Comparison of ENCODE assay signal across 24 mouse cellular contexts in genomic region chr7:16455016-16455415, GRCm38 (mm10). TPM values are rescaled to one million over a fixed set of nuclear protein-coding genes. Genes with fewer than 3 reads are reported as not detected.
DNase-seq lines count a peak whose midpoint lies in the region; ATAC-seq and TF ChIP-seq lines count a peak whose summit lies in the region.
"Had no signal": no experiment of that assay in that cellular context is flagged by ENCODE, and none has a peak within 500 bp of the region (broad histone marks: within the 10 kb centered on the region; RNA-seq: fewer than 3 reads in every experiment).

No protein-coding gene starts in this region.

- no peak overlapping the region for H3K27ac ChIP-seq in lung, postnatal 0 days (ENCODE audit: low read length)
- H3K27ac ChIP-seq: embryonic facial prominence, embryonic 13.5 days; embryonic facial prominence, embryonic 15.5 days; forebrain, embryonic 10.5 days; forebrain, embryonic 12.5 days had no signal

- peaks cover 30% of the 10 kb centered on the region for H3K4me1 ChIP-seq in megakaryocyte, embryonic 14.5 days
- H3K4me1 ChIP-seq in lung, postnatal 0 days (ENCODE audit: insufficient read depth, low read depth, low read length), result 0 out of 2 replicates have a peak, but pooled peaks cover 5% of the 10 kb centered on the region

- no peak overlapping the region for H3K4me2 ChIP-seq in lung, postnatal 0 days (replicated peaks; ENCODE audit: low read depth, low read length)
- H3K4me2 ChIP-seq: embryonic facial prominence, embryonic 13.5 days; embryonic facial prominence, embryonic 15.5 days; forebrain, embryonic 12.5 days had no signal

- peak overlapping the region; percentile 23 for H3K4me3 ChIP-seq in megakaryocyte, embryonic 14.5 days (replicated peaks)
- no peak overlapping the region for H3K4me3 ChIP-seq in lung, postnatal 0 days (ENCODE audit: low read depth, low read length)
- H3K4me3 ChIP-seq: embryonic facial prominence, embryonic 13.5 days; embryonic facial prominence, embryonic 15.5 days; erythroblast, embryonic 14.5 days; forebrain, embryonic 10.5 days; forebrain, embryonic 12.5 days had no signal

- H3K9me3 ChIP-seq in megakaryocyte, embryonic 14.5 days, result peaks cover 6% of the 10 kb centered on the region
- no peaks in the 10 kb centered on the region for H3K9me3 ChIP-seq in lung, postnatal 0 days (ENCODE audit: low read length)
- H3K9me3 ChIP-seq: embryonic facial prominence, embryonic 15.5 days; forebrain, embryonic 12.5 days; G1E had no signal

- H3K27me3 ChIP-seq in megakaryocyte, embryonic 14.5 days (replicated peaks), result no peaks in the 10 kb centered on the region
- H3K27me3 ChIP-seq in lung, postnatal 0 days (replicated peaks; ENCODE audit: insufficient read depth, low read length), result no peaks in the 10 kb centered on the region
- H3K27me3 ChIP-seq: embryonic facial prominence, embryonic 13.5 days; embryonic facial prominence, embryonic 15.5 days; Patski had no signal

- peaks cover 47% of the 10 kb centered on the region for H3K36me3 ChIP-seq in megakaryocyte, embryonic 14.5 days (replicated peaks; ENCODE audit: low read length)
- no peaks in the 10 kb centered on the region for H3K36me3 ChIP-seq in lung, postnatal 0 days (ENCODE audit: insufficient read depth, low read length)

- 94% methylated on average over 14 of the region's 14 CpGs for WGBS in lung, postnatal 0 days

- no peak for ATAC-seq in megakaryocyte, adult 5-6 weeks (ENCODE audit: poor library complexity, severe bottlenecking)
- no peak for ATAC-seq in lung, postnatal 0 days
- ATAC-seq: forebrain, embryonic 14.5 days; forebrain, embryonic 16.5 days; Patski had no signal

- H3K9ac ChIP-seq in lung, postnatal 0 days (replicated peaks; ENCODE audit: low read depth), result no peak overlapping the region
- H3K9ac ChIP-seq: embryonic facial prominence, embryonic 13.5 days; embryonic facial prominence, embryonic 15.5 days; forebrain, embryonic 12.5 days had no signal

- no peak for TF ChIP-seq EP300 in lung, postnatal 0 days (IDR thresholded peaks at IDR 0.05)

- DNase-seq in cerebellum, adult 9-11 months, result peak; percentile 53
- no peak for DNase-seq in cerebellum, adult 11 months
- DNase-seq in ZHBTc4 (ENCODE audit: low read depth, low spot score), result peak; percentile 28
- no peak for DNase-seq in lung, postnatal 0 days (ENCODE audit: low spot score)
- DNase-seq: adrenal gland, adult 2 months; adrenal gland, postnatal 10 days; adrenal gland, postnatal 25 days; cerebellum, adult 2 months; cerebellum, adult 9-10 months; cerebellum, postnatal 14 days; cerebellum, postnatal 36 days; embryo, embryonic 11 days had no signal

- TF ChIP-seq CTCF in lung, postnatal 0 days (IDR thresholded peaks at IDR 0.05), result no peak

RNA-seq across cellular contexts. Expression of gene Tmem160, which starts 2.4 kb away (rescaled TPM):
- 185 and 233 TPM in 2 replicates for polyA plus RNA-seq in megakaryocyte, embryonic 14.5 days (2012; ENCODE audit: insufficient read depth, low replicate concordance)
- total RNA-seq in megakaryocyte, adult 5-6 weeks (2015), result 24.2 and 33.1 TPM in 2 replicates
- 10.7 and 12.8 TPM in 2 replicates for total RNA-seq in megakaryocyte, adult 5-6 weeks (2017)
- 81.0 and 87.9 TPM in 2 replicates for polyA plus RNA-seq in lung, postnatal 0 days (2015; fragmentation: Nextera tagmentation; extraction: Ambion mirVana)

RNA-seq across cellular contexts. Expression of gene Npas1, which starts 22.5 kb away (rescaled TPM):
- polyA plus RNA-seq in megakaryocyte, embryonic 14.5 days (2012; ENCODE audit: insufficient read depth, low replicate concordance), result not detected in 2 replicates
- total RNA-seq in megakaryocyte, adult 5-6 weeks (2015), result not detected in 2 replicates
- total RNA-seq in megakaryocyte, adult 5-6 weeks (2017), result not detected in 2 replicates
- 0.17 and 0.18 TPM in 2 replicates for polyA plus RNA-seq in lung, postnatal 0 days (2015; fragmentation: Nextera tagmentation; extraction: Ambion mirVana)
- total RNA-seq: adrenal gland, adult 2 months; adrenal gland, postnatal 10 days; adrenal gland, postnatal 25 days; common myeloid progenitor, adult 5-6 weeks had no signal
- polyA plus RNA-seq: adrenal gland, adult 2 months; erythroblast, embryonic 14.5 days; G1E had no signal

RNA-seq across cellular contexts. Expression of gene Zc3h4, which starts 54.3 kb away (rescaled TPM):
- 59.1 and 96.9 TPM in 2 replicates for polyA plus RNA-seq in megakaryocyte, embryonic 14.5 days (2012; ENCODE audit: insufficient read depth, low replicate concordance)
- total RNA-seq in megakaryocyte, adult 5-6 weeks (2015), result 25.3 and 28.0 TPM in 2 replicates
- 20.6 and 34.0 TPM in 2 replicates for total RNA-seq in megakaryocyte, adult 5-6 weeks (2017)
- polyA plus RNA-seq in lung, postnatal 0 days (2015; fragmentation: Nextera tagmentation; extraction: Ambion mirVana), result 7.9 and 8.2 TPM in 2 replicates

Comparison
In these comparisons a context has a peak if more than half of its experiments do, and no peak if none do; other contexts are left out.
1. DNase-seq: peak in cerebellum, adult 9-11 months (single experiment) and ZHBTc4 (single experiment); none in cerebellum, adult 11 months (single experiment) and lung, postnatal 0 days (single experiment).